Mouse (Mus musculus): ENCODE data around the gene Dcxr. TPM values are rescaled to one million over a fixed set of nuclear protein-coding genes. Genes with fewer than 3 reads are reported as not detected.

The Dcxr gene
- polyA plus RNA-seq, 1 experiment, result 3.7 TPM

DNA sequence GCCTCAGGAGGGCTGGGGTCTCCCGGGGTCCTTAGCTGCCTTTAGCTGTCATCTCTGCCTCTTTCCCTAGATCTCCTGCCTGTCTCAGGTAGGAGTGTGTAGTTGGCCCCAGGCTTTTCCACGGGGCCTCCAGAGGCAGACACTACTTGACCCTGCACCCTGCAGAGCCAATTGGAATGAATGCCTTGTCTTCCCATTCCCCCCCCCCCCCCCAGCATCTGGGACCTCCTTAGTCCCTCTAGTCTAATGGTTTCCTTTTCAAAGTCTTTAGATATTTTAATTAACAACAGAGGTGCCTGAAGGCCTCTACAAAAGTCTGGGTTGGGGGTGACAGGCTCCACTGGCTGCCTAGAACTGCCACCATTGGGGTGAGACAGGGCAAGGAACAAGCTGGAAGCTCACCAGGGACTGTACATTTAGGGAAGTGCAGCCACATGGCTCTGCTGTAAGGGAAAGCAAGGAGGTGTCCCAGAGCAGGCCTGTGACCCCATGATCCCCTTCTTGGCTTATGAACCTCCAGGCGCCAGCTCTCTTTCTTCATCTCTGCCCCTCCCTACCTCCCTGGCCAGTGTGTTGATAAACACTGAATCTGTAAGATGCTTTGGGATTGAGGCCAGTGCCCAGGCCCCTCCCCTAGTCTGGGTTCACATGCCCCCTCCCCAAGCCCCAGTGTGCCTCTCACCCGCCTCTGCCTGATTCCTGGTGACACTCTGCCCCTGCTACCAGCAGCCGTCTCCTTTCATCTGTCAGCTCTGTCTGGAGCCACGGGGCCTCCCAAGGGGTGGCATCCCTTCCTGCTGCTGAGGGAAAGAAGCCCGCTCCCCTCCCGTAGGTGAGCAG lies 22.4 kb downstream of the Dcxr start:
- H3K36me3 ChIP-seq (ENCODE audit: control insufficient read depth, insufficient read depth, low read length), result no peaks in the 10 kb centered on the region; the same call in 1 of the 2 replicates
- no peaks in the 10 kb centered on the region for H3K4me1 ChIP-seq (ENCODE audit: control insufficient read depth, insufficient read depth, low read length)
- no peak overlapping the region for H3K4me3 ChIP-seq (ENCODE audit: control insufficient read depth, low read depth, low read length)
- no peak for TF ChIP-seq POLR2A (IDR thresholded peaks at IDR 0.05; ENCODE audit: control insufficient read depth, low read depth, low read length)
- TF ChIP-seq CTCF (IDR thresholded peaks at IDR 0.05; ENCODE audit: control insufficient read depth, insufficient read depth, insufficient replicate concordance, low read depth, low read length), result no peak
- no peak overlapping the region for H3K27ac ChIP-seq (ENCODE audit: control insufficient read depth, insufficient read depth, low read depth, low read length)
- H3K27me3 ChIP-seq (ENCODE audit: control insufficient read depth, insufficient read depth, low read length), result no peaks in the 10 kb centered on the region

- no peaks in the 10 kb centered on the region for H3K27me3 ChIP-seq (ENCODE audit: control insufficient read depth, insufficient read depth, low read length)
- no peak overlapping the region for H3K4me3 ChIP-seq (ENCODE audit: control insufficient read depth, low read depth, low read length)
- no peaks in the 10 kb centered on the region; the same call in 1 of the 2 replicates for H3K36me3 ChIP-seq (ENCODE audit: control insufficient read depth, insufficient read depth, low read length)
- no peak overlapping the region for H3K27ac ChIP-seq (ENCODE audit: control insufficient read depth, insufficient read depth, low read depth, low read length)
- TF ChIP-seq CTCF (IDR thresholded peaks at IDR 0.05; ENCODE audit: control insufficient read depth, insufficient read depth, insufficient replicate concordance, low read depth, low read length), result no peak
- no peak for TF ChIP-seq POLR2A (IDR thresholded peaks at IDR 0.05; ENCODE audit: control insufficient read depth, low read depth, low read length)
- H3K4me1 ChIP-seq (ENCODE audit: control insufficient read depth, insufficient read depth, low read length), result no peaks in the 10 kb centered on the region
Observed at GRCm38 (mm10) chr11:120703696-120704454, 23.2 kb downstream of the Dcxr start.

DNA sequence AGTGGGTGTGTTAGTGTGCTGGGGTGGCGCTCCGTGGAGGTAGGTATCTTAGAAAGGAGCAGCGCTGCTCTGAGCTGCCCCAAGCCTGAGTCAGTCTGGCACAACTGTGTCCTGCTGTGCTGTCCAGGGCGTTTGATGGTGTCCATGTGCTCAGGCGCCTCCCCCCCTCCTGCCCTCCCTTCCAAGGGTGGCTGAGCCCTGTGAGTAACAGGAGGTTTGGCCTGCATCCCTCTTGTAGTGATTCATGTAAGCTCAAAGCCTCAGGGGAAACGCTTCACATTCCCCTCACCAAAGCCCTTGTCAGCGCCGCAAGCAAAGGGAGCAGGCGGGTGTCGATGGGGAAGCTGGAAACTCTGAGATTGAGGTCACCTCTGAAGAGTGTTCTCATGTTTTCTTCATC lies 29.3 kb downstream of the Dcxr start:
- no peaks in the 10 kb centered on the region; the same call in none of the 2 replicates for H3K36me3 ChIP-seq (ENCODE audit: control insufficient read depth, insufficient read depth, low read length)
- no peak overlapping the region for H3K4me3 ChIP-seq (ENCODE audit: control insufficient read depth, low read depth, low read length)
- no peak for TF ChIP-seq POLR2A (IDR thresholded peaks at IDR 0.05; ENCODE audit: control insufficient read depth, low read depth, low read length)
- TF ChIP-seq CTCF (IDR thresholded peaks at IDR 0.05; ENCODE audit: control insufficient read depth, insufficient read depth, insufficient replicate concordance, low read depth, low read length), result no peak
- H3K4me1 ChIP-seq (ENCODE audit: control insufficient read depth, insufficient read depth, low read length), result no peaks in the 10 kb centered on the region
- no peak overlapping the region for H3K27ac ChIP-seq (ENCODE audit: control insufficient read depth, insufficient read depth, low read depth, low read length)
- no peaks in the 10 kb centered on the region for H3K27me3 ChIP-seq (ENCODE audit: control insufficient read depth, insufficient read depth, low read length)

DNA sequence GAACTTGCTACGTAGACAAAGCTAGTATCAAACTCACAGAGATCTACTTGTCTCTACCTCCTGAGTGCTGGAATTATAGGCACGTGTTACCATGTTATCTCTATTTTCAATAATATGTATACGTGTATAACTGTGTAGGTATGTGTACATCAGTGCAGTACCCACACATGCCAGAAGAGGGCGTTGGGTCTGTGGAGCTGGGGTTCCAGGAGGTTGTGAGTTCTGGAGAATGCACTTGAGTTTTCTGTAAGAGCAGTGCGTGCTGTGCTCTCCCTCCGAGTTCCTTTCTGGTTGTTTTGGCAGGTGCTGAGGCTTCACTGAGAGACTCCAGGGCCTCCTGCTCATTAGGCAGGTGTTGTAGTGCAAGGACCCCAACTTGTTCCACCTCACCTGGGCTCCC lies 30.5 kb downstream of the Dcxr start:
- no peak overlapping the region for H3K4me3 ChIP-seq (ENCODE audit: control insufficient read depth, low read depth, low read length)
- no peaks in the 10 kb centered on the region for H3K4me1 ChIP-seq (ENCODE audit: control insufficient read depth, insufficient read depth, low read length)
- no peaks in the 10 kb centered on the region for H3K27me3 ChIP-seq (ENCODE audit: control insufficient read depth, insufficient read depth, low read length)
- no peak overlapping the region for H3K27ac ChIP-seq (ENCODE audit: control insufficient read depth, insufficient read depth, low read depth, low read length)
- no peaks in the 10 kb centered on the region; the same call in none of the 2 replicates for H3K36me3 ChIP-seq (ENCODE audit: control insufficient read depth, insufficient read depth, low read length)
- peak; percentile 47; the same call in 1 of the 2 replicates for TF ChIP-seq CTCF (IDR thresholded peaks at IDR 0.05; ENCODE audit: control insufficient read depth, insufficient read depth, insufficient replicate concordance, low read depth, low read length)
- TF ChIP-seq POLR2A (IDR thresholded peaks at IDR 0.05; ENCODE audit: control insufficient read depth, low read depth, low read length), result no peak

DNA sequence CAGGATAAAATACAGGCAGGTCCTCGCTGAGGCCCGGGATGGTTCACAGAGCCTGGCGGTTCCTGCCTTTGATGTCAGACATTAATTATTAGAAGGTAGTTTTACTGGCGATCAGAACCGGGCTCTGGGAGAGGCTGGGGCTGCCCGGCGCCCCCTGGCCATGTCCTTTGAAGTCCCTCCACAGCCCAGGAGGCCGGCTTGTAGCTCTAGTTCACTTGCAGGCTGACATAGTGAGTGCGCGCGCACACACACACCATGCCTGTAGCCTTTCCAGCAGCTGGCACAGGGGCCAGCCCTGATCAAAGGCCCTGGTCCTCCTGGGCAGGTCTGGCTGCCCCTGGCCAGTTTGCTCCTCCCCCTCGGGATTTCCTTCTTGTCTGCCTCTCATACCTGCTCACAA lies 31.4 kb downstream of the Dcxr start:
- Histone ChIP-seq H3K36me3 (ENCODE audit: control insufficient read depth, insufficient read depth, low read length) (no peaks in the 10 kb centered on the region; the same call in none of the 2 replicates), H3K27ac (ENCODE audit: control insufficient read depth, insufficient read depth, low read depth, low read length) (no peak overlapping the region), H3K27me3 (ENCODE audit: control insufficient read depth, insufficient read depth, low read length) (no peaks in the 10 kb centered on the region), H3K4me1 (ENCODE audit: control insufficient read depth, insufficient read depth, low read length) (no peaks in the 10 kb centered on the region), H3K4me3 (ENCODE audit: control insufficient read depth, low read depth, low read length) (no peak overlapping the region)
- no peak for TF ChIP-seq POLR2A (IDR thresholded peaks at IDR 0.05; ENCODE audit: control insufficient read depth, low read depth, low read length)
- no peak for TF ChIP-seq CTCF (IDR thresholded peaks at IDR 0.05; ENCODE audit: control insufficient read depth, insufficient read depth, insufficient replicate concordance, low read depth, low read length)

- Histone ChIP-seq H3K27me3 (ENCODE audit: control insufficient read depth, insufficient read depth, low read length) (no peaks in the 10 kb centered on the region), H3K4me1 (ENCODE audit: control insufficient read depth, insufficient read depth, low read length) (no peaks in the 10 kb centered on the region), H3K4me3 (ENCODE audit: control insufficient read depth, low read depth, low read length) (no peak overlapping the region), H3K27ac (ENCODE audit: control insufficient read depth, insufficient read depth, low read depth, low read length) (no peak overlapping the region), H3K36me3 (ENCODE audit: control insufficient read depth, insufficient read depth, low read length) (no peaks in the 10 kb centered on the region; the same call in none of the 2 replicates)
- no peak for TF ChIP-seq POLR2A (IDR thresholded peaks at IDR 0.05; ENCODE audit: control insufficient read depth, low read depth, low read length)
- no peak for TF ChIP-seq CTCF (IDR thresholded peaks at IDR 0.05; ENCODE audit: control insufficient read depth, insufficient read depth, insufficient replicate concordance, low read depth, low read length)
Observed at GRCm38 (mm10) chr11:120695184-120695583, 31.9 kb downstream of the Dcxr start.

DNA sequence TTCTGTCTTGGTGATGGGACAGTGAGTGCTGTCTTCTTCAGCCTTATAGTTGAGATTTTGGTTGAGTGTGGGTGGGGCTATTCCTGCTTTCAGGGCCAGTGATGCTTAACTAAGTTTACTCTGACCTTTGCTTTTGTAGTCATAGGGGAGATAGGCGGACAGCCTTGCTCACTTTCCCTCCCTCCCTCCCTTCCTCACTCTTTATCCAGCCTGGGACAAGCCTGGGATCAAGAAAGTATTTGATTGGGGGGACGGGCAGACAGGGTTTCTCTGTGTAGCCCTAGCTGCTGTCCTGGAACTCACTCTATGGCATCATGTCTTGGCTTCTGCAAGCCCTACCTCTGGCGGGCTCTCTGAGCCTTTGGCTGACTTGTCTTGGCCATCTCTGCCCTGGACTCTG lies 33.6 kb downstream of the Dcxr start:
- H3K4me1 ChIP-seq (ENCODE audit: control insufficient read depth, insufficient read depth, low read length), result no peaks in the 10 kb centered on the region
- peaks cover 2% of the 10 kb centered on the region; the same call in 1 of the 2 replicates for H3K36me3 ChIP-seq (ENCODE audit: control insufficient read depth, insufficient read depth, low read length)
- H3K27ac ChIP-seq (ENCODE audit: control insufficient read depth, insufficient read depth, low read depth, low read length), result no peak overlapping the region
- TF ChIP-seq CTCF (IDR thresholded peaks at IDR 0.05; ENCODE audit: control insufficient read depth, insufficient read depth, insufficient replicate concordance, low read depth, low read length) (no peak), POLR2A (IDR thresholded peaks at IDR 0.05; ENCODE audit: control insufficient read depth, low read depth, low read length) (no peak)
- no peak overlapping the region for H3K4me3 ChIP-seq (ENCODE audit: control insufficient read depth, low read depth, low read length)
- H3K27me3 ChIP-seq (ENCODE audit: control insufficient read depth, insufficient read depth, low read length), result no peaks in the 10 kb centered on the region

Data from testis, adult 2 months (tissue).